Mouse (Mus musculus) limb, embryonic 13.5 days (tissue): ENCODE results near the gene Exph5. TPM values are rescaled to one million over a fixed set of nuclear protein-coding genes. Genes with fewer than 3 reads are reported as not detected.

Experiments used
- ATAC-seq: fragments of 200-750 bp; cut with Nextera tagmentation; 2 replicates; pipeline ENCODE4 v1.8.0; 2017; ENCODE audit warnings: low read depth, moderate number of reproducible peaks, moderate TSS enrichment; ENCODE audit not compliant: low FRiP score
- H3K27ac ChIP-seq: fragments of 300-500 bp; sonication (generic); 2 replicates; pipeline ENCODE4 v1.5.1; 2015; ENCODE audit warnings: inconsistent platforms, mild to moderate bottlenecking, moderate library complexity
- H3K27me3 ChIP-seq: fragments of 300-500 bp; sonication (generic); 2 replicates; pipeline ENCODE4 v1.6.1; 2015; ENCODE audit warnings: mild to moderate bottlenecking, inconsistent platforms
- H3K36me3 ChIP-seq: fragments of 300-500 bp; sonication (generic); 2 replicates; pipeline ENCODE4 v1.6.1; 2015; ENCODE audit warnings: inconsistent platforms, mild to moderate bottlenecking, moderate library complexity
- H3K4me1 ChIP-seq: fragments of 300-500 bp; sonication (generic); 2 replicates; pipeline ENCODE4 v1.6.1; 2015; ENCODE audit warnings: inconsistent platforms
- H3K4me2 ChIP-seq: fragments of 300-500 bp; sonication (generic); replicated peaks from 2 replicates; pipeline ENCODE4 v1.6.1; 2015; ENCODE audit warnings: inconsistent platforms, mild to moderate bottlenecking, moderate library complexity
- H3K4me3 ChIP-seq: fragments of 300-500 bp; sonication (generic); 2 replicates; pipeline ENCODE4 v1.5.1; 2015; ENCODE audit warnings: moderate library complexity, mild to moderate bottlenecking, inconsistent platforms
- H3K9ac ChIP-seq: fragments of 300-500 bp; sonication (generic); 2 replicates; pipeline ENCODE4 v1.6.1; 2015; ENCODE audit warnings: mild to moderate bottlenecking, inconsistent platforms
- H3K9me3 ChIP-seq: fragments of 300-500 bp; sonication (generic); 2 replicates; pipeline ENCODE4 v1.6.1; 2016; ENCODE audit warnings: inconsistent platforms
- WGBS: fragments of 180-500 bp; shearing (Covaris S2); methylation state at CpG from one replicate; pipeline ENCODE4 v1.1.7; 2015; 5-methylcytosine and 5-hydroxymethylcytosine counted together
- polyA plus RNA-seq: library from polyadenylated mRNA; unstranded; fragments of >200 nt; fragmentation: Nextera tagmentation; extraction: Ambion mirVana; gene quantifications from 2 replicates; pipeline ENCODE4 v1.2.1, GENCODE M21; 2015

Gene Exph5
- polyA plus RNA-seq, 1 experiment from 2014 or later, result 1.2 TPM

DNA sequence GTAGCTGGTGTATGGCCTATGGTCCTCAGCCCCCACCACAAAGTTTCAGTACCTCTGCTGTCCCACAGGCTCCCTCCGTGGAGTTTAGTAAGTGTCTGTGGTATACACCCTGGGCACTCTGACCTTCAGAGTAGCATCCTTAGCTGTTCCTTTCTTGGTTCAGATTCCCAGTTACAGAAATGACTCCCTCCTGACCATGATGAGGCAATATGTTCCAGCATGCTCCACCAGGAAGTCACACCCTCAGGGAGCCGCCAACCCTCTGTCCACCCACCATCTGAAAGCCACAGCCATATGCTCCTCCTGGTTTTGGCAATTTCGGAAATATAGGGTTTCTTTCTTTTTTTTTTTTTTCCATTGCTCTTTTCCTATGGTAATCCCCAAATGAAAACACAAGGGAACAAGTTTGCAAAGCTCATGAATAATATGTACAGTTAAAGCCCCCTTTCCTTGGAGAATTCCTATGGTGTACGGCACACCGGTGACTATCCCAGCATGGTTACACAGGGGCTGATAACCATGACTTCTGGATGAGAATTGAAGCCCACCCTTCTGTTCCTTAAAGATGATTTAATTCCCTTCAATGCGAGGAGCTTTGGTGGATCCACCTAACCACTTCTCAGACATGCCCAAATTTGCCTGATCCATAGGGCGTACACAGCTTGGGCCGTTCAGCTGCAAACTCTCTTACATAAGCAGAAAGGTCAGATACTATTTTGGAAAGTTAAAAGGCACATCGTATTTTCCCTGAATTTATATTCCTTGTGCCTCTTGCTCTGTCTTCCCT lies 43.4 kb downstream of the Exph5 start:
- H3K27ac ChIP-seq, result no peak overlapping the region
- no peak overlapping the region for H3K9ac ChIP-seq
- no peak overlapping the region for H3K4me2 ChIP-seq
- no peaks in the 10 kb centered on the region for H3K9me3 ChIP-seq
- peaks cover 6% of the 10 kb centered on the region; the same call in 1 of the 2 replicates for H3K4me1 ChIP-seq
- no peaks in the 10 kb centered on the region for H3K36me3 ChIP-seq
- no peak for ATAC-seq
- H3K27me3 ChIP-seq, result no peaks in the 10 kb centered on the region
- H3K4me3 ChIP-seq, result no peak overlapping the region
- WGBS, result 83% methylated on average over 9 of the region's 9 CpGs

DNA sequence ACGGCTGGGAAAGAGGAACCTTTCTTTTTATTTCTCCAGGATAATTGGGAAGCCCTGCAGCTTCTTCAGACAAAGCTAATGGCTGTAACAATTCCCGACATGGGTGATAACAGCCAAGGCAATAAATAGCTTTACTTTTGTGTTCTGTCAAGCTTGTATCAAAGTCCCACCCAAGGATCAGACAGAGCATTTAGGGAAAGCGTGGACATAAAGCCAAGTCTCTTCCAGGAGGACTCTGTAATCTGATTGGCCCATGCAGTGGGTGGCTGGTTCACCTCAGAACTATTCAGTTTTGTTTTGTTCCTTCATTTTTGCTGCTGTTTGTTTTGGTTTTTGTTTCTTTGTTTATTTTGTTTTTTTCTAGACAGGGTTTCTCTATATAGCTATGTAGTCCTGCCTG lies 44.3 kb downstream of the Exph5 start:
- no peaks in the 10 kb centered on the region; the same call in 1 of the 2 replicates for H3K9me3 ChIP-seq
- H3K36me3 ChIP-seq, result no peaks in the 10 kb centered on the region
- ATAC-seq, result no peak
- H3K27me3 ChIP-seq, result no peaks in the 10 kb centered on the region
- H3K4me1 ChIP-seq, result 0 out of 2 replicates have a peak, but pooled peaks cover 1% of the 10 kb centered on the region
- no peak overlapping the region for H3K4me2 ChIP-seq
- H3K9ac ChIP-seq, result no peak overlapping the region
- no peak overlapping the region for H3K4me3 ChIP-seq
- H3K27ac ChIP-seq, result no peak overlapping the region
- 46% methylated on average over 3 of the region's 3 CpGs for WGBS

DNA sequence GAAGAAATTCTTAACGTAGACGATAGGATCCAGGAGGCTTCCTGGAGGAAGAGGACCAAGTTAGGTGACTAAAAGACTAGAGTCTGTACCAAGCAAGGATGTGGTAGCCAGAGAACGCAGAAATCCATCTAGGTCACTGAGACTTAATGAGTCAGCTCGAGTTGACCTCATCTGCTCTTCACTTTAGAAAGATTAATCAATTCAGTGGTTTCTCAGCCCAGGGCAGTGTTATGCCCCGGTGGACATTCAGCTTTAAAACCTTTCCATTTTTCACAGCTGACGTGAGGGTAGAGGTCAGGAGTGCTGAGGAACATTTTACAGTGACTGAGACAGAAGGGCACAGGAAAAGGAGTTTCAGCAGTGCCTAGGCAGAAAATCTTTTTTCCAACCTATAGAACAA lies 44.9 kb downstream of the Exph5 start:
- H3K4me1 ChIP-seq, result no peaks in the 10 kb centered on the region
- no peaks in the 10 kb centered on the region; the same call in 1 of the 2 replicates for H3K9me3 ChIP-seq
- no peak overlapping the region for H3K4me2 ChIP-seq
- H3K27me3 ChIP-seq, result no peaks in the 10 kb centered on the region
- H3K36me3 ChIP-seq, result no peaks in the 10 kb centered on the region
- no peak for ATAC-seq
- no peak overlapping the region for H3K27ac ChIP-seq
- H3K9ac ChIP-seq, result no peak overlapping the region
- 61% methylated on average over 6 of the region's 6 CpGs for WGBS
- H3K4me3 ChIP-seq, result no peak overlapping the region

DNA sequence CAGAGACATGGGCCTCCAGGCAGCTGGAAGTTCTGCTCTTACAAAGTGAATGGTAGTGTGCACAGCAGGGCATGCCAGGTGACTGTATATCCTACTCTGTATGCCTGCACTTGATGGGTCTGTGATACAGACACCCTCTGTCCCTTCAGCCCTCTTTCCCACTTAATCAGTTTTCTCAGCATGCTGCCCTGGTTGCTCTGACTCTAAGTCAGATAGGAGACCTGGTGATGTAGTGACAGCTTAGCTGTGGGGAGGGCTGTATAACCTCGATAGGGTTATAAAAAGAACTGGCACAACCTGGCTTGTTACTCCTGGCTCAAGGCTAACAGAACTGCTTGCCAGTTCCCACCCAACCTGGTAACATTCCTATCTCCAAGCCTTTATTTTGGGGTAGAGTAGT lies 47.7 kb downstream of the Exph5 start:
- Histone ChIP-seq H3K4me3 (no peak overlapping the region), H3K27ac (no peak overlapping the region)
- 73% methylated on average over 1 of the region's 1 CpGs for WGBS

GRCm38 (mm10) chr9:53350331-53350730 lies 48.9 kb downstream of the Exph5 start:
- no peaks in the 10 kb centered on the region for H3K27me3 ChIP-seq
- H3K9me3 ChIP-seq, result no peaks in the 10 kb centered on the region; the same call in 1 of the 2 replicates
- H3K36me3 ChIP-seq, result no peaks in the 10 kb centered on the region
- no peak overlapping the region for H3K4me2 ChIP-seq
- ATAC-seq, result no peak
- no peak overlapping the region for H3K9ac ChIP-seq
- H3K4me1 ChIP-seq, result no peaks in the 10 kb centered on the region
- WGBS, result 88% methylated on average over 2 of the region's 2 CpGs
- H3K4me3 ChIP-seq, result no peak overlapping the region
- no peak overlapping the region for H3K27ac ChIP-seq

More for the DNA sequence above, 47.7 kb downstream of the Exph5 start:
- Histone ChIP-seq H3K9ac (no peak overlapping the region), H3K36me3 (no peaks in the 10 kb centered on the region), H3K4me1 (no peaks in the 10 kb centered on the region), H3K9me3 (no peaks in the 10 kb centered on the region; the same call in 1 of the 2 replicates), H3K27me3 (no peaks in the 10 kb centered on the region), H3K4me2 (no peak overlapping the region)
- no peak for ATAC-seq

DNA sequence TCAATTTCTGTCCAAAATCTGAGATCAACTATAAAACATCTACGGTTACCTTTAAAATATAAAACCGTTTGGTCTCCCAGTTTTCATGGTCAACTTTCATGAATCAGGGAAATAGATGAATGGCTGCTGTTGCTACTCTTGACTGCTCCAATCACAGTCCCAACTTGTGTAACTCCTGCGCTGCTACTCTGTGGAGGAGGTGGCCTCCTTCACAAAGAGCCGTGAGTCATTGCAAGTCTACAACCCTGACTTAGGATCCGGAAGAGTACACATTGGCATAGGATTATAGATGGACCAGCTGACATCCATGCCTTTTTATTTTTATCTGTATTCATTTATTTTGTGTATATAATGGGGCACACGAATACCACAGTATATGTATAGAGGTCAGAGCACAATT lies 50.4 kb downstream of the Exph5 start:
- no peak overlapping the region for H3K9ac ChIP-seq
- H3K27ac ChIP-seq, result no peak overlapping the region
- no peak for ATAC-seq
- H3K27me3 ChIP-seq, result no peaks in the 10 kb centered on the region
- H3K4me2 ChIP-seq, result no peak overlapping the region
- H3K36me3 ChIP-seq, result no peaks in the 10 kb centered on the region
- no peaks in the 10 kb centered on the region for H3K4me1 ChIP-seq
- 93% methylated on average over 6 of the region's 6 CpGs for WGBS
- no peaks in the 10 kb centered on the region; the same call in 1 of the 2 replicates for H3K9me3 ChIP-seq
- no peak overlapping the region for H3K4me3 ChIP-seq

DNA sequence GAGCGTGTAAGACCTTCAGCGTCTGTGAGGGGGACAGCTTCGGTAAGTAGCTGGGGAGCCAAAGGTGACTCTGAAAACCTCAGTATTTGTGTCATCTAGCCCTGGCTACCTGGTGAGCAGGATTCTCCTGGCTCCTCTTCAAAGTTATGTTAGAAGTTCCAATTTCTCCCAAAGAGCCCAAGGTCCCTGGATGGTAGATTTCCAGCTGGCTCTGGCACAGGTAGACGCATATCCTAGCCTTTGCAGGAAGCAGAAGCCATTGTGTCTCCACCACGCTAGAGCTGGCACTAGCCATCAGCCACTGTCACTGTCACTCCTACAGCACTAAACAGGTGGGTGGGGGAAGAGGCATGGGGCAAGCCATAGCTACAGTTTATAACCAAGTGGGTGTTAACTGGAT lies 51.7 kb downstream of the Exph5 start:
- WGBS, result 88% methylated on average over 5 of the region's 5 CpGs
- Histone ChIP-seq H3K9ac (no peak overlapping the region), H3K4me2 (no peak overlapping the region), H3K9me3 (no peaks in the 10 kb centered on the region; the same call in 1 of the 2 replicates), H3K4me3 (no peak overlapping the region), H3K36me3 (no peaks in the 10 kb centered on the region), H3K4me1 (no peaks in the 10 kb centered on the region), H3K27ac (no peak overlapping the region), H3K27me3 (no peaks in the 10 kb centered on the region)
- no peak for ATAC-seq

DNA sequence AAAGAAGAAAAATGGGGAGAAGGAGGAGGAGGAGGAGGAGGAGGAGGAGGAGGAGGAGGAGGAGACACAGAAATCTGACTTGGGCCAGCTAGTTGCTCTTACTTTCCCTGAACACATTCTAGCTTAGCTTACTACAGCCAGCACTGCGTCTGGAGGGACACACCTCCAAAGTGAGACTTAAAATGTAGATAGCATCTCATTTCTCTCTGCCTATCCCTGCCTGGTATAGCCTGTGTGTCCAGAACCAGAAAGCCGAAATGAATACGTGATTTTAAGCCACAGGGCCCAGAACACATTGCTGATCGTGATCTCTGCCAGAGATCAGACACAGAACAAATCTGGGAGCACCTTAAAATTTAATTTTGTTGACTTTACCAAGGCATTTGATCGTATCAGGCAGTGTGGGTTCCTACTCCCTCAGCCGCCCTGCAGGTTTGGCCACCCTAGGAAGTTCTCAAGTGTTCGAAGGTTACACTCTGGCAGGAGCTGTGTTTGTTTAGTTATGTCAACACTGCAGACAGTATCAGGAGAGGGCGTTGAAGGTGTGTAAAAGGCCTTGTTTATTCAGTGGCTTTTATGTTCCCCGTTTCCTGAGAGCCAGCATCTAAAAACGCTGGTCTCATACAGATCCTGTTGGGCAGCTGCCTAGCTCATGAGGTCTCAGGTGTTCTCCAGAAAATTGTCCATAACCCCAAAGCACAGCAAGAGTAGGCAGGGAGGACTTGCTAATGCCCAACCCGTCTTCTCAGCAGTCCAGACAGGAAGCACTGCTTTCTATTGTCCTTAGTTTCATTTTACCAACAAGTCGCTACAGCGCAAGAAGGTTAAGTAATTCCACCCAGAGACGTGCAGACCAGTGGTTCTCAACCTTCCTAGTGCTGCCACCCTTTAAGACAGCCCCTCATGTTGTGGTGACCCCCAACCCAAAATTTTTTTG lies 55.0 kb downstream of the Exph5 start:
- H3K4me1 ChIP-seq, result no peaks in the 10 kb centered on the region
- H3K9ac ChIP-seq, result no peak overlapping the region
- no peak overlapping the region for H3K4me3 ChIP-seq
- H3K27ac ChIP-seq, result no peak overlapping the region
- H3K4me2 ChIP-seq, result no peak overlapping the region
- WGBS, result 52% methylated on average over 14 of the region's 14 CpGs
- ATAC-seq, result no peak
- H3K27me3 ChIP-seq, result no peaks in the 10 kb centered on the region
- no peaks in the 10 kb centered on the region for H3K36me3 ChIP-seq
- no peaks in the 10 kb centered on the region for H3K9me3 ChIP-seq

DNA sequence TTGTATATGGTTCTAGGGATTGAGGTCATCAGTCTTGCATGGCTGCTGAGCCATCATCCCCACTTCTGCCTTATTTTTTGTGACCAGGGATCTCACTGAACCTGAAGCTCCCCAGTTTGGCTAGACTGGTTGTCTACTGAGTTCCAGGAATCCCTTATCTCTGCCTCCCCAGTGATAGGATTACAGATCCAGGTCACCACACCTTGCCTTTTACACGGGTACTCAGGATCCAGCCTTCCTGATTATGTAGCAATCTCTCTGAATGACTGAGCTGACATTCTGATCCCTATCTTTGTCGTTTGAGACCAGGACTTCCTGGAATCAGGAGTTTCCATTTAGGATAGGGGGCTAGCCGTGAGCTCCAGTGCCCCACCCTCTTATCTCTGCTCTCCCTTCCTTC lies 69.9 kb downstream of the Exph5 start:
- H3K9me3 ChIP-seq, result no peaks in the 10 kb centered on the region
- no peaks in the 10 kb centered on the region for H3K4me1 ChIP-seq
- no peaks in the 10 kb centered on the region for H3K36me3 ChIP-seq
- no peak for ATAC-seq
- H3K27ac ChIP-seq, result no peak overlapping the region
- WGBS, result 66% methylated on average over 3 of the region's 3 CpGs
- H3K27me3 ChIP-seq, result no peaks in the 10 kb centered on the region
- no peak overlapping the region for H3K9ac ChIP-seq
- H3K4me2 ChIP-seq, result no peak overlapping the region
- H3K4me3 ChIP-seq, result no peak overlapping the region

DNA sequence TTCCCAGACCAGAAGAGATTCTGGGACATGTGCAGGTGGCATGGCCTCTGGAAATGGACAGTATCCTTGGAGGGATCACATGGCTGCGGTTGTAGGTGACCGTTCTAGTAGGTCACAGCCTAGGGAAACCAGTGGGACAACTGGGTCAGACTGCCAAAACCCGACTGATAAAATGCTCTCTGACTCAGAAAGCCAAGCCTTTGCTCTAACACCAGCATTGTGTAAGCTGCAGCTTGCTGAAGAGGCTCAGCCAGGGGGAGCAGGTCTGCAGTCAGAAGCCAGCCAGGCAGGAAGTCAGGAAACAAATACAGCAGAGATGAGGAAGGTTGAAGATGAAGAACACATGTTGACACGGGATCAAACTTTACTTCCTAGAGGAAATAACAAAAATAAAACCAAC lies 74.4 kb downstream of the Exph5 start:
- H3K9ac ChIP-seq, result no peak overlapping the region
- H3K27ac ChIP-seq, result no peak overlapping the region
- H3K36me3 ChIP-seq, result no peaks in the 10 kb centered on the region
- H3K4me2 ChIP-seq, result no peak overlapping the region
- H3K4me1 ChIP-seq, result no peaks in the 10 kb centered on the region
- no peak overlapping the region for H3K4me3 ChIP-seq
- no peaks in the 10 kb centered on the region for H3K9me3 ChIP-seq
- WGBS, result 77% methylated on average over 4 of the region's 4 CpGs
- H3K27me3 ChIP-seq, result no peaks in the 10 kb centered on the region
- ATAC-seq, result no peak

DNA sequence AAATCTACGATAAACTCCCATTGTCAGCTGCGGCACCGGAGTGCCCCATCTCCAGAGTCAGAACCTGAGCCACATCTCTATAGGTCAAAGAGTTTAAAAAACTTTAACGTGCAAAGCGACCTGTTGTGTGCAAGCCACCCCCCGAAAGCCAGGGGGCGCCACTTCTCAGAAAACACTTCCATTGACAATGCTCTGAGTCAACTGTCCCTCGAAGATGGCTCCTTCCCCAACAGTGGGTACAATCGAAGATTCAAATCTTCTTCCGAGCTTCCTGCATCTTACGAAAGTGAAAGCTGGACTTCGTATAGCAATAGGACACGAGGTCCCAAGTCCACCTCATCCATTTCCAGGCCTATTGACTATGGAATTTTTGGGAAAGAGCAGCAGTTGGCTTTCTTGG lies 75.3 kb downstream of the Exph5 start:
- H3K4me1 ChIP-seq, result no peaks in the 10 kb centered on the region
- H3K9ac ChIP-seq, result no peak overlapping the region
- no peak for ATAC-seq
- WGBS, result 85% methylated on average over 13 of the region's 13 CpGs
- no peaks in the 10 kb centered on the region for H3K36me3 ChIP-seq
- H3K4me3 ChIP-seq, result no peak overlapping the region
- no peaks in the 10 kb centered on the region for H3K27me3 ChIP-seq
- no peak overlapping the region for H3K4me2 ChIP-seq
- no peaks in the 10 kb centered on the region for H3K9me3 ChIP-seq
- no peak overlapping the region for H3K27ac ChIP-seq

DNA sequence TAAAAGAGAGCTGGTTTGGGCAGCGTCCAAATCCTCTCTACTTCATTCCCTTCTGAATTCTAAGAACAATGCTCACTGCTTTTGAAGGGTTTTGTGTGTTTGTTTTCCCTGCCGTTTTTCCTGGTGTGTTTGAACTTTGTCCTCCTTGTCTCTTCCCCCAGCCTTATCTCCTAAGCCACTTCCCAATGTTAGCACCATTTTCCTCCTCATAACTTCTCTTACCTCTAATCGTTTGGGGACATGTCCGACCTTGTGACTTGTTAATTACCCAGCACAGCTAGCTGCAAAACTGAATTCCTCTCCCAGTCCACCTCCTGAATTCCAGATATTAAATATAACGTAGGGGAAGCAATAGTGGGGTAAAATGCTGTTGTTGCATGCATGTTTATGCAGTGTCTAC lies 76.1 kb downstream of the Exph5 start:
- Histone ChIP-seq H3K4me3 (no peak overlapping the region), H3K36me3 (no peaks in the 10 kb centered on the region), H3K9ac (no peak overlapping the region), H3K4me1 (no peaks in the 10 kb centered on the region), H3K9me3 (no peaks in the 10 kb centered on the region), H3K27me3 (no peaks in the 10 kb centered on the region), H3K27ac (no peak overlapping the region), H3K4me2 (no peak overlapping the region)
- no peak for ATAC-seq
- WGBS, result 64% methylated on average over 5 of the region's 5 CpGs
